ENCODE assay signal across 26 mouse cellular contexts in genomic region chr11:97761638-97762037, GRCm38 (mm10). TPM values are rescaled to one million over a fixed set of nuclear protein-coding genes. Genes with fewer than 3 reads are reported as not detected.
DNase-seq lines count a peak whose midpoint lies in the region; ATAC-seq and TF ChIP-seq lines count a peak whose summit lies in the region.
"Had no signal": no experiment of that assay in that cellular context is flagged by ENCODE, and none has a peak within 500 bp of the region (broad histone marks: within the 10 kb centered on the region; RNA-seq: fewer than 3 reads in every experiment).

No protein-coding gene starts in this region.

- H3K27ac ChIP-seq in hindbrain, postnatal 0 days = no peak overlapping the region
- H3K27ac ChIP-seq in hindbrain, embryonic 14.5 days = no peak overlapping the region
- no peak overlapping the region for H3K27ac ChIP-seq in lung, embryonic 14.5 days (ENCODE audit: low read depth)
- H3K27ac ChIP-seq: heart, embryonic 15.5 days; hindbrain, embryonic 15.5 days; limb, embryonic 12.5 days; liver, embryonic 12.5 days; macrophage had no signal

- peak; percentile 51 for TF ChIP-seq CTCF in hindbrain, postnatal 0 days (IDR thresholded peaks at IDR 0.05; ENCODE audit: low read depth)
- peak; percentile 19; the same call in 1 of the 2 replicates for TF ChIP-seq CTCF in lung, embryonic 14.5 days (IDR thresholded peaks at IDR 0.05; ENCODE audit: low read depth)
- peak; percentile 63 for TF ChIP-seq CTCF in E14TG2a.4 (conservative IDR thresholded peaks at IDR 0.05; ENCODE audit: low read length)

- no peak overlapping the region for H3K9ac ChIP-seq in hindbrain, postnatal 0 days (replicated peaks; ENCODE audit: low read length)
- H3K9ac ChIP-seq in hindbrain, embryonic 14.5 days = no peak overlapping the region
- H3K9ac ChIP-seq in lung, embryonic 14.5 days = no peak overlapping the region
- H3K9ac ChIP-seq: heart, embryonic 15.5 days; hindbrain, embryonic 15.5 days; limb, embryonic 12.5 days; liver, embryonic 12.5 days had no signal

- peaks cover 7% of the 10 kb centered on the region for H3K4me1 ChIP-seq in hindbrain, postnatal 0 days (ENCODE audit: insufficient read depth, low read length)
- H3K4me1 ChIP-seq in hindbrain, embryonic 14.5 days (replicated peaks; ENCODE audit: control insufficient read depth, insufficient read depth, low read length) = peaks cover 11% of the 10 kb centered on the region
- peaks cover 3% of the 10 kb centered on the region; the same call in 1 of the 2 replicates for H3K4me1 ChIP-seq in lung, embryonic 14.5 days (ENCODE audit: insufficient read depth)
- peaks cover 52% of the 10 kb centered on the region for H3K4me1 ChIP-seq in E14TG2a.4 (replicated peaks; ENCODE audit: low read depth, low read length)

- peaks cover 25% of the 10 kb centered on the region for H3K36me3 ChIP-seq in hindbrain, postnatal 0 days (ENCODE audit: insufficient read depth, low read length)
- peaks cover 65% of the 10 kb centered on the region for H3K36me3 ChIP-seq in hindbrain, embryonic 14.5 days (replicated peaks; ENCODE audit: control insufficient read depth, insufficient read depth)
- peaks cover 39% of the 10 kb centered on the region for H3K36me3 ChIP-seq in lung, embryonic 14.5 days (ENCODE audit: insufficient read depth)
- peaks cover 84% of the 10 kb centered on the region for H3K36me3 ChIP-seq in E14TG2a.4 (ENCODE audit: insufficient read depth, low read length)

- no peak overlapping the region for H3K4me2 ChIP-seq in hindbrain, postnatal 0 days (ENCODE audit: low read depth, low read length)
- no peak overlapping the region for H3K4me2 ChIP-seq in hindbrain, embryonic 14.5 days (replicated peaks)
- no peak overlapping the region for H3K4me2 ChIP-seq in lung, embryonic 14.5 days
- H3K4me2 ChIP-seq: heart, embryonic 15.5 days; hindbrain, embryonic 15.5 days; limb, embryonic 12.5 days; liver, embryonic 12.5 days had no signal

- no peaks in the 10 kb centered on the region for H3K9me3 ChIP-seq in hindbrain, postnatal 0 days (ENCODE audit: low read length)
- no peaks in the 10 kb centered on the region for H3K9me3 ChIP-seq in hindbrain, embryonic 14.5 days (ENCODE audit: control insufficient read depth, low read length)
- no peaks in the 10 kb centered on the region for H3K9me3 ChIP-seq in lung, embryonic 14.5 days (ENCODE audit: low read depth, low read length)
- no peaks in the 10 kb centered on the region for H3K9me3 ChIP-seq in E14TG2a.4 (ENCODE audit: low read length)
- H3K9me3 ChIP-seq: heart, embryonic 15.5 days; hindbrain, embryonic 15.5 days; limb, embryonic 12.5 days; liver, embryonic 12.5 days had no signal

- H3K27me3 ChIP-seq in hindbrain, postnatal 0 days (ENCODE audit: insufficient read depth, low read length) = no peaks in the 10 kb centered on the region
- no peaks in the 10 kb centered on the region for H3K27me3 ChIP-seq in hindbrain, embryonic 14.5 days (ENCODE audit: control insufficient read depth, insufficient read depth, low read length)
- no peaks in the 10 kb centered on the region for H3K27me3 ChIP-seq in lung, embryonic 14.5 days (ENCODE audit: insufficient read depth, low read length)
- H3K27me3 ChIP-seq in E14TG2a.4 (ENCODE audit: insufficient read depth, low read length) = no peaks in the 10 kb centered on the region
- H3K27me3 ChIP-seq: heart, embryonic 15.5 days; hindbrain, embryonic 15.5 days; limb, embryonic 12.5 days; liver, embryonic 12.5 days; Patski had no signal

- peak; percentile 47 for DNase-seq in hindbrain, postnatal 0 days (ENCODE audit: low spot score)
- no peak for DNase-seq in hindbrain, embryonic 14.5 days (ENCODE audit: low spot score)
- DNase-seq in lung, embryonic 14.5 days = no peak
- DNase-seq in lung, postnatal 4 days = no peak
- DNase-seq in R1 (ENCODE audit: low read depth, low spot score) = peak; percentile 65
- no peak for DNase-seq in cerebellum, adult 11 months
- DNase-seq: adrenal gland, adult 8-10 months; cerebellum, adult 18-20 months; cerebellum, postnatal 25 days; heart, postnatal 4 days; kidney, adult 11 months; lung, adult 2 months; right cerebral cortex, postnatal 14 days; spleen, adult 18-20 months had no signal

- ATAC-seq in hindbrain, postnatal 0 days = no peak
- ATAC-seq in hindbrain, embryonic 14.5 days (ENCODE audit: low FRiP score) = no peak
- ATAC-seq in lung, embryonic 14.5 days (ENCODE audit: insufficient read depth) = no peak
- ATAC-seq: activated CD4-positive, CD25-positive, alpha-beta regulatory T cell, adult 4 months; forebrain, embryonic 14.5 days; liver, embryonic 12.5 days; Patski had no signal

- H3K4me3 ChIP-seq in hindbrain, postnatal 0 days (ENCODE audit: low read length) = no peak overlapping the region
- H3K4me3 ChIP-seq in hindbrain, embryonic 14.5 days (replicated peaks; ENCODE audit: low read length) = no peak overlapping the region
- no peak overlapping the region for H3K4me3 ChIP-seq in lung, embryonic 14.5 days (ENCODE audit: low read depth, low read length)
- no peak overlapping the region for H3K4me3 ChIP-seq in E14TG2a.4 (replicated peaks; ENCODE audit: low read length)
- H3K4me3 ChIP-seq: heart, embryonic 15.5 days; hindbrain, embryonic 15.5 days; limb, embryonic 12.5 days; liver, embryonic 12.5 days had no signal

RNA-seq across cellular contexts. Expression of gene Cwc25, which starts 4.7 kb away (rescaled TPM):
- total RNA-seq in hindbrain, postnatal 0 days (2014; rRNA removed) = 13.3 and 14.2 TPM in 2 replicates
- 11.9 and 12.9 TPM in 2 replicates for polyA plus RNA-seq in hindbrain, postnatal 0 days (2015; fragmentation: Nextera tagmentation; extraction: Ambion mirVana)
- 8.1 and 11.2 TPM in 2 replicates for polyA plus RNA-seq in hindbrain, embryonic 14.5 days (2014; fragmentation: Nextera tagmentation; extraction: Ambion mirVana)
- 13.3 and 14.2 TPM in 2 replicates for polyA plus RNA-seq in lung, embryonic 14.5 days (2014; fragmentation: Nextera tagmentation; extraction: Ambion mirVana)

RNA-seq across cellular contexts. Expression of gene 1700001P01Rik, which starts 14.1 kb away (rescaled TPM):
- not detected in 2 replicates for total RNA-seq in hindbrain, postnatal 0 days (2014; rRNA removed)
- polyA plus RNA-seq in hindbrain, postnatal 0 days (2015; fragmentation: Nextera tagmentation; extraction: Ambion mirVana) = not detected in 2 replicates
- 0.68 TPM in 1 of 2 replicates, not detected in the other for polyA plus RNA-seq in hindbrain, embryonic 14.5 days (2014; fragmentation: Nextera tagmentation; extraction: Ambion mirVana)
- 0.32 TPM in 1 of 2 replicates, not detected in the other for polyA plus RNA-seq in lung, embryonic 14.5 days (2014; fragmentation: Nextera tagmentation; extraction: Ambion mirVana)
- total RNA-seq: gastrocnemius, postnatal 4 days; monocyte, adult 5-6 weeks had no signal
- polyA plus RNA-seq: embryonic facial prominence, embryonic 14.5 days; limb, embryonic 12.5 days; liver, embryonic 12.5 days; macrophage had no signal

RNA-seq across cellular contexts. Expression of gene Pip4k2b, which starts 17.1 kb away (rescaled TPM):
- total RNA-seq in hindbrain, postnatal 0 days (2014; rRNA removed) = 127 TPM in 2 replicates
- polyA plus RNA-seq in hindbrain, postnatal 0 days (2015; fragmentation: Nextera tagmentation; extraction: Ambion mirVana) = 4.3 and 5.1 TPM in 2 replicates
- 5.2 and 5.9 TPM in 2 replicates for polyA plus RNA-seq in hindbrain, embryonic 14.5 days (2014; fragmentation: Nextera tagmentation; extraction: Ambion mirVana)
- polyA plus RNA-seq in lung, embryonic 14.5 days (2014; fragmentation: Nextera tagmentation; extraction: Ambion mirVana) = 1.3 and 2.3 TPM in 2 replicates

RNA-seq across cellular contexts. Expression of gene Rpl23, which starts 20.6 kb away (rescaled TPM):
- 124 and 141 TPM in 2 replicates for total RNA-seq in hindbrain, postnatal 0 days (2014; rRNA removed)
- polyA plus RNA-seq in hindbrain, postnatal 0 days (2015; fragmentation: Nextera tagmentation; extraction: Ambion mirVana) = 351 and 362 TPM in 2 replicates
- 324 and 419 TPM in 2 replicates for polyA plus RNA-seq in hindbrain, embryonic 14.5 days (2014; fragmentation: Nextera tagmentation; extraction: Ambion mirVana)
- 663 and 721 TPM in 2 replicates for polyA plus RNA-seq in lung, embryonic 14.5 days (2014; fragmentation: Nextera tagmentation; extraction: Ambion mirVana)

RNA-seq across cellular contexts. Expression of gene Lasp1, which starts 37.2 kb away (rescaled TPM):
- 177 and 187 TPM in 2 replicates for total RNA-seq in hindbrain, postnatal 0 days (2014; rRNA removed)
- 121 and 137 TPM in 2 replicates for polyA plus RNA-seq in hindbrain, postnatal 0 days (2015; fragmentation: Nextera tagmentation; extraction: Ambion mirVana)
- 110 and 126 TPM in 2 replicates for polyA plus RNA-seq in hindbrain, embryonic 14.5 days (2014; fragmentation: Nextera tagmentation; extraction: Ambion mirVana)
- polyA plus RNA-seq in lung, embryonic 14.5 days (2014; fragmentation: Nextera tagmentation; extraction: Ambion mirVana) = 110 and 123 TPM in 2 replicates

Comparison
In these comparisons a context has a peak if more than half of its experiments do, and no peak if none do; other contexts are left out.
1. DNase-seq: peak in hindbrain, postnatal 0 days (single experiment) and R1 (single experiment); none in hindbrain, embryonic 14.5 days (single experiment), lung, embryonic 14.5 days (single experiment), lung, postnatal 4 days (0 of 2) and cerebellum, adult 11 months (single experiment).
2. Peak in every context shown above with its lines, with median percentiles within 50 percentile points of each other: CTCF ChIP-seq.